Mouse (Mus musculus): ENCODE measurements around the gene Socs3.

Socs3 gene

GRCm38 (mm10) chr11:117969945-117970872 lies at the start of gene Socs3:
Gene Socs3 (minus strand): TSS chr11:117970047.
- peak; percentile 90 for DNase-seq (ENCODE audit: low spot score)

DNA sequence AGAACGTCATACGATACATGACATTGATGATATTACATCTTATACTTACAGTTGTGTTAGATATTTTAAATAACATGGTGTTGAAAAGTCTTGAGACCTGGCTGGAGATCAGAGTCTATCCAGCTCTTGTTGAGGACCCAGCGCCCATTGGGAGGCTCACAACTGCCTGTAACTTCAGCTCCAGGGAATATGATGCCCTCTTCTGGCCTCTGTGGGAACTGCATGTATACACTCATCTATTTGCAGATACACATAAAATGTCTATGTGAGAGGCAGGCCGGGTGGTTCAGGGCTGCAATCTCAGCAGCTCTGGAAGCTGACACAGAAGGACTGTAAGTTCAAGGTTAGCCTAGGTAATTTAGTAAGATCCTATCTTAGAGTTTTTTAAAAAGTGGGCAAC lies 48.5 kb upstream of the Socs3 start:
- no peak for DNase-seq (ENCODE audit: low spot score)

DNA sequence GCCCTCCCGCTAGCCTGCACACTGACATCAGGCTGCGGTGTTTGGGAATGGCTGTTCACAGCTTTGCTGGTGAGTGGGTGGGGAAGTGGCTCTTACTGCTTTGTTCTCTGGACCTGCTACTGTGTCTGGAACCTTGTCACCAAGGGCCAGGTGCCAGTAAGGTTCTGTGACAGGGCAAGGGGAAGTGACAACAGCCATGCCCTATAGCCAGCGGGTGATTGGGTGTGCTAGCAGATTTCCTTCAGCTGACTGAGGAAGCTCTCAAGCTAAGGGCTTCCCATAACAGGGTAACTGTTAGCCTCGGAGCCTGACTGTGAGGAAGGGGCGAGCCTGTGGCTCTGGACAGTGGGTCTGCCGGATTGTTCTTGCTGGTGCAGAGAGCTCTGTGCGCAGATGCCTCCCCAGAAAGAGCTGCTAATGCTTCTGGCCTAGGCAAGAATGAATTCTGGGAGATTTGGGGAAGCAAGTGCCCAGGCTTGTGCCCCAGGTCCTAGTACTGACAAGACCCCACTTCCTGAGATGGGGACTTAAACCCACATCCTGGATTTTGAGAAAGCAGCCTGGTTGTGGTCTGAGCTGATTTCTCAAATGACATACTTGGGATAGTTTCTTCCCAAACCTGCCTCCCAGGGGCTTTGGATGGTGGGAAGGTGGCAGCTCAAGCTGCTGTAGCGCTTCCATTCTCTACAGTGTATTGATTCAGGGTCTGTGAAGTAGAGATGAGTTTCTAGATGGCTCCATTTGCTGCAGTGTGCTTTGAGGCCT lies 45.7 kb upstream of the Socs3 start:
- no peak for DNase-seq (ENCODE audit: low spot score)

- no peak for DNase-seq (ENCODE audit: low spot score)
Measured at GRCm38 (mm10) chr11:118014391-118014995, 44.6 kb upstream of the Socs3 start.

- no peak for DNase-seq (ENCODE audit: low spot score)
Measured at GRCm38 (mm10) chr11:118013339-118013738, 43.5 kb upstream of the Socs3 start.

GRCm38 (mm10) chr11:118012595-118012994 lies 42.7 kb upstream of the Socs3 start:
- no peak for DNase-seq (ENCODE audit: low spot score)

DNA sequence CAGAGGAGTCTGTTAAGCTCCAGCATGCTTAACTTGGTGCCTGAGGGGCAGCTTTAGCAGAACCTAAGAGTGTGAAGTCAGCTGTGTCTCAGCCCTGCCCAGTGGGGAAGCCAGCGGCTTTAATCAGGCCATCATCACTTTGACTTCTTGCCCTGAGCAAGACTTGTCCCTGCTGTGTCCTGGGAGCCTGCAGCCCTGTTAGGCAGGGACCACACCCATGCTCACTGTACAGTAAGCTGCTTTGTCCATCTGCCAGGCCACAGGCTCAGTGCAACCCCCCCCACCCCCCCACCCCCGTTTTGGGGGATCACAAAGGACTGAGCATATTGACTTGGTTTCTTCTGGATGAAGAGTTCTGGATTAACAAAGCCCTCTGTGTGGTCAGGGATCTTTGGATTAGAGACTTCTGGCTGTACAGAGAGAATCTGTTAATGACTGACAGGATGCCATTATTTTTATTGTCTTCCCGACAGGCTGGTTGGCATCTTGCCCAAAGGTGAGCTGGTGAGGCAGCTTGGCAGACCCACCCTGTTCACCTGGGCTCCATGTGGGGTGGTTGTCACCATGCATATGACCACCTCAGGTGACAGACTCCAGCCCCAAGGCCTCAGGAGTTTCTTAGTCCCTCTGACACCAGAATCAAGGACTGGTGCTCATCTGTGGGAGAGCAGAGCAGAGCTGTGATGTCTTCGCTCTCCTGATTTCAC lies 40.2 kb upstream of the Socs3 start:
- no peak for DNase-seq (ENCODE audit: low spot score)

DNA sequence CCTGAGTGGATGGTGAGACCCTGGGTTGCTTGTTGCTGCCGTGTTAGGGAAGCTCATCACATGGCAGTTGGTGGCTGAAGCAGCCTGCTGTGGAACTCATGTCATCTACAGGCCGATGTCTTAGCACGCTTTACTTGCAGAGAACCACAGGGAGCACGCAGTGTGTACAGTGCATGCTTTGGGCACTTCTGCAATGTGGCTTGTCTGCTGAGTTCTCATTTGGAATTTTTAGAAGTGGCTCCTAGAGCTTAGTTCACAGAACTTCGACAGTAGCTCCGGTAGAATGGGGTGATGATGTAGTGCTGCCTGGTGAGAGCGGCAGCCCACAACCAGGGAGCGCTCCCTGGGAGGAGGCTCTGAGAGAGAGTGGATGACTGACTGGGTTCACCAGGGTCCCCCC lies 39.0 kb upstream of the Socs3 start:
- DNase-seq (ENCODE audit: low spot score), result no peak

GRCm38 (mm10) chr11:118008144-118008805 lies 38.4 kb upstream of the Socs3 start:
- DNase-seq (ENCODE audit: low spot score), result no peak

DNA sequence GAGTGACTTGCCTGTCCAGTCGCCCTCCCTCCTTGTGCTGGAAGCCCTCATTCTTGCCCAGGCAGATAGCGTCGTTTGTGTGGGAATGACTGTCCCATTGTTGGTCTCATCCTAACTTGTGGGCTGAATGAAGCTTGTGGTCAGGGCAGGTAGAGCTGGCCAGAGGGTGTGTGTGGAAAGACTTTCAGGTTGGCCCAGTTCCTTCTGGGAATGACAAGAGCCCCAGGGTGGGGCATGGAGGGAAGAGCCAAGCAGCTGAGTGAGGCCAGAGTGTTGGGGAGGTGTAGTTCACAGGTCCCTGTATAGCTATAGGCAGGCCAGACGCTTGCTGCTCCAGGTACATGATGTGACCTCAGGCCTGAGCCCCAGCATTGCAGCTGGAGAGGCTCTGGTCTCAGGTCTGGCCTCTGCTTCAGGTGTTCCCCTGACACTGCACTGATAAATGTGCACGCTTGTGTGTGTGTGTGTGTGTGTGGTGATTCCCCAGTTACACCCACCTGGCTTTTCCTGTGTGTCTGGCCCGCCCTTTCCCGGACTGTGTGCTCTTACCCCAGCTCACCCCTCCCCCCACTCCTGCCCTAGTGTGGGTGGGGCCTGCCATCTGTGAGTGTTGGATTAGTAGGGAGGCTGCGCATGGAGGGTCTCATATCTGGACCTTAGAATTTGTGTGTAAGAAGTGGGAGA lies 37.8 kb upstream of the Socs3 start:
- DNase-seq (ENCODE audit: low spot score), result peak; percentile 60

DNA sequence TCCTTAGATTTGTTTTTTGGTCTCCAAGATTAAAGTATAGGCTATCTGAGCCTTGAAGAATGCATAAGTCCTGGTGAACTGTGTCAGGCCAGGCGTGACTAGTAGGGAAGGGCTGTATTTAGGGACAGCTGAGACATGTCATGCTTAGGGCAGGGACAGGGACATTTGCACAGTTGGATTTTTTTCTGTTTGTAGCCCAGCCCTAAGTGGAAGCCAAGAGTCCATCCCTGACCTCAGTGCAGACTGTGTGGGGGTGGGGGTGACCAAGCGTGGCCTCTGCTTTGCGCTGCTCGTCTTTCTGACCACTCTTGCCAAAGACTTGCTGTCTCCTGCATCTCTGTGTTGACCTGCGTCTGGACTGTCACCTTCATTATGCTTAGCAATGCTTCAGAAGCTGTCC lies 34.4 kb upstream of the Socs3 start:
- no peak for DNase-seq (ENCODE audit: low spot score)

DNA sequence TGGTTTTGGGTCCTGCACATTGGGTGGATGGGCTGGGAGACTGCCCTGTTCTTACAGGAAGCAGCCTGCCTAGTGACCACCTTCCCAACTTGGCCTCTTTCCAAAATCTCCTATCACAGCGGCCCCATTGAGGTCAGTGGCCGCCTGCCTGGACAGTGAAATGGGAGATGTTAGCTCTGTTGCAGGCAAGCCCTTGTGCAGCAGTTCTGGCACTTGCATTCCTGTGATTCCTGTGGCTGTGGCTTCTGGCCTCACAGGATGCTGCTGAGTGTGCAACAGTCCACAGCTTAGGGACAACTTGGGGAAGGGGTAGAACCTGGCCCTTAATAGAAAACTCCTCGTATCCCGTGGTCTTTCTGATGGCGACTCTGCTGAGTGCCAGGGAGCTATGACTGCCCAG lies 33.9 kb upstream of the Socs3 start:
- DNase-seq (ENCODE audit: low spot score), result no peak

GRCm38 (mm10) chr11:118003176-118003575 lies 33.3 kb upstream of the Socs3 start:
- DNase-seq (ENCODE audit: low spot score), result no peak

GRCm38 (mm10) chr11:118000565-118001215 lies 30.8 kb upstream of the Socs3 start:
- peak; percentile 93 for DNase-seq (ENCODE audit: low spot score)

- no peak for DNase-seq (ENCODE audit: low spot score)
Measured at GRCm38 (mm10) chr11:118000083-118000482, 30.2 kb upstream of the Socs3 start.

GRCm38 (mm10) chr11:117999260-117999934 lies 29.6 kb upstream of the Socs3 start:
- no peak for DNase-seq (ENCODE audit: low spot score)

GRCm38 (mm10) chr11:117998356-117998755 lies 28.5 kb upstream of the Socs3 start:
- no peak for DNase-seq (ENCODE audit: low spot score)

- DNase-seq (ENCODE audit: low spot score), result no peak
Measured at GRCm38 (mm10) chr11:117997085-117997484, 27.2 kb upstream of the Socs3 start.

DNA sequence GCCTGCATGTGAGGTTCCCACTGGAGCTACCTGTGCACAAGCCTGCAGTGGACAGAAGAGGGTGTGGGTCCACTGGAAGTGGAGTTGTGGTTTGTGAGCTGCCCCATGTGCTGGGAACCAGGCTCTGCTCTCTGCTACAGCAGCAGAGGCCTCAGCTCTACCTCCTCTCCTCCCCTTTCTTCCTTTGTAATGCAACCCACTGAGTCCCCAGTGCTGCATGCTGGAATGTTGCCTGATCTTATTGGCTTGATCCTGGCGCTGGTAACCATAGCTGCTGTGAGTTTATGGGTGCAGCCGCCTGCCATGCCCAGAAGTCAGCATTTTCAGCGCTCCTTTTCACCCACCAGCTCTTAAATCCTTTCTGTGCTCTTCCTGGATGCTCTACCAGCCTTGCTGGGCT lies 26.2 kb upstream of the Socs3 start:
- no peak for DNase-seq (ENCODE audit: low spot score)

DNA sequence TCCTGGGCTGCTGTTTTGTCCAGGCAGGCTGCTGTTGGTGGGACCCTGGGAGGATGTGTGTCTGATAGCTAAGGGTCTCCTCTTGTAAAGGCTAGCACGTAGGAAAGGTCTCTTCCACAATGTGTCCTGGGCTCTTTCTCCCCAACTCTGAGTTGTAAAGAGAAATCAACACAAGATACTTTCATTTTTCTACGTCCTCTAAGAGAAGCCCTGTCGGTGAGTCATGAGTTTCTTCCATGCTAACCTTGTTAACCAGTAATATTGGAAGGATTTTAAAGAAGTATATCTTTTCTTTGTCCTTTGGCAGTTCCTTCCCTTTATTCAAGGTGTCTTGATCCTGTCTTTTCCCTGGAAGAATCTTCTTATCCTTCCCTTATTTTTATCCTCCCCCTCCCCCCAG lies 25.8 kb upstream of the Socs3 start:
- no peak for DNase-seq (ENCODE audit: low spot score)
